In the genomic region with DNA sequence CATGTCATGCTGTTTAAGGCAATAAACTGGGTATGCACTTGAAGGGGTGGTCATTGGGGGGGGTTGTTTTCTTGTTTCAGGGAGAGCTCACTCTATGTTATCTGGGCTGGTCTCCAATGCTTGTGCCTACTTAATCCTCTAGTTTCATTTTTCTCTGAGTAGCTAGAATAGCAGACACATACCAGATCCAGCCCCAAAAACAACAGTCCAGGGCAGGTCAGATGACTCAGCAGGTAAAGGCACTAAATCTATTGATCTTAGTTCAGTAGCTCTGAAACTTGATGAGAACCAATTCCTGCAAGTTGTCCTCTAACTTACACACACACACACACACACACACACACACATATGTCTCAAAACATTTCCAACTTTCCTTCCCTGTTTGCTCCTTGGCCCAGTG, we compare ENCODE assay signal across 21 mouse cellular contexts. TPM values are rescaled to one million over a fixed set of nuclear protein-coding genes. Genes with fewer than 3 reads are reported as not detected.
"Had no signal": no experiment of that assay in that cellular context is flagged by ENCODE, and none has a peak within 500 bp of the region (broad histone marks: within the 10 kb centered on the region; RNA-seq: fewer than 3 reads in every experiment).

No protein-coding gene starts in this region.

- H3K9ac ChIP-seq: lung, embryonic 14.5 days; midbrain, embryonic 12.5 days; neural tube, embryonic 13.5 days; neural tube, embryonic 15.5 days had no signal

- ATAC-seq: midbrain, embryonic 16.5 days had no signal

- H3K4me3 ChIP-seq: midbrain, embryonic 10.5 days; midbrain, embryonic 12.5 days; myocyte; neural tube, embryonic 13.5 days; neural tube, embryonic 15.5 days had no signal

- H3K9me3 ChIP-seq: midbrain, embryonic 10.5 days; midbrain, embryonic 12.5 days; neural tube, embryonic 13.5 days; neural tube, embryonic 15.5 days had no signal

- H3K27me3 ChIP-seq: midbrain, embryonic 12.5 days; neural tube, embryonic 13.5 days; neural tube, embryonic 15.5 days had no signal

- DNase-seq: lung, adult 18-20 months; lung, embryonic 14.5 days; lung, postnatal 10 days; lung, postnatal 4 days; midbrain, embryonic 14.5 days; retina, postnatal 1 day; right cerebral cortex, adult 18-20 months; right cerebral cortex, postnatal 25 days; right cerebral cortex, postnatal 4 days; spleen, adult 18-20 months; thymus, adult 18-20 months; thymus, postnatal 14 days; thymus, postnatal 36 days had no signal

- H3K4me1 ChIP-seq: midbrain, embryonic 12.5 days; neural tube, embryonic 13.5 days; neural tube, embryonic 15.5 days had no signal

- H3K27ac ChIP-seq: midbrain, embryonic 10.5 days; midbrain, embryonic 12.5 days; neural tube, embryonic 13.5 days; neural tube, embryonic 15.5 days had no signal

- H3K4me2 ChIP-seq: lung, embryonic 14.5 days; midbrain, embryonic 12.5 days; neural tube, embryonic 13.5 days; neural tube, embryonic 15.5 days had no signal

RNA-seq across cellular contexts. Expression of gene Fitm1, which starts 3.7 kb away (rescaled TPM):
- total RNA-seq: megakaryocyte-erythroid progenitor cell, adult 5-6 weeks had no signal
- polyA plus RNA-seq: midbrain, embryonic 12.5 days; midbrain, embryonic 14.5 days; midbrain, embryonic 16.5 days had no signal

RNA-seq across cellular contexts. Expression of gene A730061H03Rik, which starts 11.6 kb away (rescaled TPM):
- polyA plus RNA-seq: midbrain, embryonic 12.5 days; small intestine, adult 2 months had no signal
